16 mouse cellular contexts compared by ENCODE assay signal in the genomic region with DNA sequence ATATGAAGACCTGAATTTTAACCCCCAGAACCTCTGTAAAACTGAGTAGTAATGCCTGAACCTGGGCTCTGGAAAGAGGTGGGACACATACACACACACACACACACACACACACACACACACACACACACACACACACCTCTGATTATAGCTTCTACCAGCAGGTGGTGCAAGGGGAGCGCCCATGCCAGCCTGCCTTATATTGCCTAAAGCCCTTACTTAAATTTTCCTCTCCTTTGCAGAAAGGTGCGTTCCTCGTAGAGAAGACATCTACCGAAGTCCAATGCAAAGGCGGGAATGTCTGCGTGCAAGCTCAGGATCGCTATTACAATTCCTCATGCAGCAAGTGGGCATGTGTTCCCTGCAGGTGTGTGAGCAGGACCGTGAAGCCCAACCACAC. TPM values are rescaled to one million over a fixed set of nuclear protein-coding genes. Genes with fewer than 3 reads are reported as not detected.
DNase-seq lines count a peak whose midpoint lies in the region; ATAC-seq lines count a peak whose summit lies in the region.
"Had no signal": no experiment of that assay in that cellular context is flagged by ENCODE, and none has a peak within 500 bp of the region (broad histone marks: within the 10 kb centered on the region; RNA-seq: fewer than 3 reads in every experiment).

No protein-coding gene starts in this region.

- no peak for ATAC-seq in kidney, embryonic 16.5 days (ENCODE audit: low FRiP score, low TSS enrichment)
- ATAC-seq in neutrophil, adult 5-6 weeks (ENCODE audit: extremely low read depth, insufficient number of reproducible peaks, low FRiP score, poor library complexity, severe bottlenecking): 0 out of 2 replicates have a peak, but pooled peaks have one; percentile 35

- 65% methylated on average over 8 of the region's 8 CpGs for whole genome bisulfite sequencing in kidney, embryonic 16.5 days

- H3K9ac ChIP-seq in kidney, embryonic 16.5 days (replicated peaks; ENCODE audit: low read length): no peak overlapping the region
- H3K9ac ChIP-seq: limb, embryonic 13.5 days; neural tube, embryonic 13.5 days had no signal

- H3K4me3 ChIP-seq in kidney, embryonic 16.5 days (ENCODE audit: low read length): no peak overlapping the region
- H3K4me3 ChIP-seq: erythroblast, embryonic 14.5 days; limb, embryonic 13.5 days; megakaryocyte, embryonic 14.5 days; neural tube, embryonic 13.5 days had no signal

- no peaks in the 10 kb centered on the region for H3K36me3 ChIP-seq in kidney, embryonic 16.5 days (ENCODE audit: insufficient read depth, low read length)
- H3K36me3 ChIP-seq: limb, embryonic 13.5 days; neural tube, embryonic 13.5 days had no signal

- H3K9me3 ChIP-seq in kidney, embryonic 16.5 days (ENCODE audit: low read length): no peaks in the 10 kb centered on the region
- H3K9me3 ChIP-seq: limb, embryonic 13.5 days; megakaryocyte, embryonic 14.5 days; neural tube, embryonic 13.5 days had no signal

- H3K27ac ChIP-seq in kidney, embryonic 16.5 days (ENCODE audit: low read length): no peak overlapping the region
- H3K27ac ChIP-seq: limb, embryonic 13.5 days; neural tube, embryonic 13.5 days had no signal

- H3K4me1 ChIP-seq in kidney, embryonic 16.5 days (ENCODE audit: insufficient read depth, low read length): no peaks in the 10 kb centered on the region
- H3K4me1 ChIP-seq: megakaryocyte, embryonic 14.5 days had no signal

- peak; percentile 23 for DNase-seq in kidney, postnatal 10 days
- DNase-seq in CD4-positive helper T cell, adult 2 months (ENCODE audit: low read depth, low spot score): peak; percentile 46
- DNase-seq in T-cell, adult 2 months (ENCODE audit: low spot score): peak; percentile 24
- DNase-seq in c-Kit-positive CD71-positive TER-119-positive erythroid progenitor cells, embryonic 14.5 days (ENCODE audit: low spot score): no peak
- no peak for DNase-seq in layer of hippocampus, postnatal 36 days
- no peak for DNase-seq in MN1 (ENCODE audit: low spot score)
- DNase-seq: cerebellum, postnatal 25 days; right cerebral cortex, postnatal 14 days had no signal

- no peaks in the 10 kb centered on the region for H3K27me3 ChIP-seq in kidney, embryonic 16.5 days (ENCODE audit: insufficient read depth, low read length)
- H3K27me3 ChIP-seq: neural tube, embryonic 13.5 days had no signal

- no peak overlapping the region for H3K4me2 ChIP-seq in kidney, embryonic 16.5 days (replicated peaks; ENCODE audit: low read depth, low read length)
- H3K4me2 ChIP-seq: limb, embryonic 13.5 days; neural tube, embryonic 13.5 days had no signal

RNA-seq across cellular contexts. Expression of a gene that starts 12.4 kb away (rescaled TPM):
- 0.19 TPM in 1 of 2 replicates, not detected in the other for polyA plus RNA-seq in kidney, embryonic 16.5 days (2015; fragmentation: Nextera tagmentation; extraction: Ambion mirVana)
- not detected in 2 replicates for total RNA-seq in neutrophil, adult 5-6 weeks (2017)
- total RNA-seq in layer of hippocampus, postnatal 36 days (2021): not detected
- polyA plus RNA-seq: erythroblast, embryonic 14.5 days; heart, embryonic 16.5 days; neural tube, embryonic 13.5 days; testis, adult 2 months had no signal

RNA-seq across cellular contexts. Expression of a gene that starts 58.0 kb away (rescaled TPM):
- polyA plus RNA-seq in kidney, embryonic 16.5 days (2015; fragmentation: Nextera tagmentation; extraction: Ambion mirVana): 63.1 and 63.2 TPM in 2 replicates
- total RNA-seq in neutrophil, adult 5-6 weeks (2017): 117 and 129 TPM in 2 replicates
- 10 to 100 TPM; 45.3 to 51.3 TPM for total RNA-seq in layer of hippocampus, postnatal 36 days (2021)

Comparison
In these comparisons a context has a peak if more than half of its experiments do, and no peak if none do; other contexts are left out.
1. DNase-seq: peak in kidney, postnatal 10 days (single experiment), CD4-positive helper T cell, adult 2 months (single experiment) and T-cell, adult 2 months (single experiment); none in c-Kit-positive CD71-positive TER-119-positive erythroid progenitor cells, embryonic 14.5 days (single experiment), layer of hippocampus, postnatal 36 days (0 of 2) and MN1 (single experiment).